Mouse (Mus musculus): ENCODE measurements at regions not wholly inside any gene's neighbourhood (a gene's known extent, or its start where the extent isn't known, plus 50 kb on each side); places are given as distances from the start of the nearest gene placed in this dataset.
"Not testable (repeated sequence)": the region's sequence is repeated elsewhere in the genome, so short reads cannot be mapped to it uniquely, and the experiment has no call there.

GRCm38 (mm10) chr13:26282291-26282690 lies 487.7 kb downstream of the Hdgfl1 start:
- no peak for DNase-seq
- intact Hi-C loops (cut with DNase I), result no loop called here

DNA sequence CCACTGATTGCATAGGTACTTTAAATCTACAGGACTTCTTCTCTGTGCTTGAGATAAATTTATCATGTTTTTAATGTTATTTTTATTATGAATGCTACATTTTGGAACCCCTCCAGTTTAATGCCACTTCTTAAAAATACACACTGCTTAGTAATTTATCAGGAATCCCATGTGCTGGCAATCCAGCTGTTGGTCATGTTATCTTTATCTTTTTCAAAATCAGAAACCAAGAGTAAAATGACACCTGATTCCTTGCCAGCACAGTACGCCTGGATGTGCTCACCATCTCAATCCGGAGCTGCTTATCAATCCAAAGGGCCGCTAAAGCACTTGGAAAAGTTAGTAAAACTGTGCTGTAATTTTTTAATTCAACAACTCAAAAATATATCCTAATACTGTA lies 497.1 kb downstream of the Hdgfl1 start:
- DNase-seq, result no peak
- intact Hi-C loops (cut with DNase I), result no loop called here

GRCm38 (mm10) chr13:26267501-26267900 lies 502.5 kb downstream of the Hdgfl1 start:
- intact Hi-C loops (cut with DNase I), result loop anchor here (10.0 kb wide), 1 partner anchor 333 kb away; no protein-coding TSS in a partner anchor
- no peak for DNase-seq

DNA sequence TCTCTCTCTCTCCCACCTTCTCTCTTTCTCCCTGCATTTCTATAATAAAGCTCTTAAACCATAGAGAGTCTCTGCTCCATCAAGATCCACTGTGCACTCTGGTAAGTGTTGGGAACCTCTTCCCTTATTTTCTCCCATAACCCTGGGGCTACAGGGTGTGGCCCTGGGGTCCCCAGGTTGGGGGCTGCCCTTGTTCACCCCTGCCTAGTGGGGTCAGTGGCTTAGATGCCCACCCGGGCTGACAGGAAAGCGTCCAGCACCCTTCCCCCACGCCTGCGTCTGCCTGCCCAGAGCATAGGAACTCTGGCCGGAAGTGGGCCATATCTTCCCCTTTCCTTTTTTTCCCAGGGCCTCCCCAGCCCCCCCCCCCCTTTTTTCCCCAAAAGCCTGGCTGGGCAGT lies 534.0 kb downstream of the Hdgfl1 start:
- no peak for DNase-seq
- intact Hi-C loops (cut with DNase I), result no loop called here

DNA sequence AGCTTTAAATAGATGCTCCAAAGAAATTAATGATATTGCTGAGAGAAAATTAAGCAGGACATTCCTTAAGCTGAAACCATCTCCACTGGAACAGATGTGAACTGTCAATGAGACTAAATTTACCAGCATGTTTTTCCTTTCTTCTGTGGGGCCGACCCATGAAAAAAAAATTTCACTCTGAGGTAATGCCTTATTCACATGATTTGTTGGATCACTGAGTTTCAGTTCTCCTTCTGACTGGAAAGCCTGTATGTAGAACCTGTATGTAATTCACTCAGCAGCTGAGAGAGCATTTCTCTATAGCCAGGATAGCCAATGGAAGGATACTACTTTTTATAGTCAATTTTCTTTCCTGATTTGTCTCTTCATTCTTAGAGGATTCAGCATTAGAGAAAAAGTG lies 535.3 kb downstream of the Hdgfl1 start:
- DNase-seq, result no peak
- intact Hi-C loops (cut with DNase I), result no loop called here

DNA sequence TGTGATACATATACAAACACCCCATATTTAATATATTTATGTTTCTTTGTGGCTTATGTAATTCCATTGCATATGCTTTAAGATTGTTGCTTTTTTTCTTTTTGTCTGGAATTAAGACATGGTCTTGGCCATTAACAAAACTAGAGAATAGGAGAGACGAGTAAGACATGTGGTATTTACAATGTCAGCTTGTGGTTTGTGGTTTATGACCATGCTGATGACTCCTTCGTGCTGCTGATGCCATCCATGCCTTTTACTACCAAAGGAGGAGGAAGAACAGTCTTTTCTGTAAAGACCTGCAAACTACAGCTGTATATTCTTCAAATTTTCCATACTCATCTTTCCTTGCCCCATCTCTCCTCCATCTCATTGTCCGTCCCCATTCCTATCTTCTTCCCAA lies 552.7 kb downstream of the Hdgfl1 start:
- intact Hi-C loops (cut with DNase I), result no loop called here
- no peak for DNase-seq

GRCm38 (mm10) chr13:26216579-26216978 lies 553.4 kb downstream of the Hdgfl1 start:
- intact Hi-C loops (cut with DNase I), result no loop called here
- DNase-seq, result no peak

GRCm38 (mm10) chr13:26205532-26206105 lies 564.3 kb downstream of the Hdgfl1 start:
- intact Hi-C loops (cut with DNase I), result no loop called here
- no peak for DNase-seq

DNA sequence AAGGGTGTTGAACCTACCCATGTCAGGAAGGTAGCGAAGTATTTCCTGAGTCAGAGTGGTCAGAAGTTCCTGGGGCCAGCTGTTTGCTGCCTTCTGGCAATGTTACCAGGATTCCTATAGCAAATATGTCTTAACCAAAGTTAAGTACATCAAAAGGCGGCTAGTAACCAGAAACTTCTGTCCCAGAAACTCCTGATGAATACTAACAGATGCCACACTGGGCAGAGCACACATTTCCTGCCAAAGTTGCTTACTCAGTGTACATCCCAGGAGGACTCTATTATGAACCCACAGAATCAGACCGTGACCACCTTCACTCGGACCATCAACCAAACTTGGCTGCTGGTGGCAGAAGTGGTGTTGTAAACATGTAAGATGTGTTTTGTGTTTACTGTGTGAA lies 575.3 kb downstream of the Hdgfl1 start:
- DNase-seq, result no peak
- intact Hi-C loops (cut with DNase I), result no loop called here

DNA sequence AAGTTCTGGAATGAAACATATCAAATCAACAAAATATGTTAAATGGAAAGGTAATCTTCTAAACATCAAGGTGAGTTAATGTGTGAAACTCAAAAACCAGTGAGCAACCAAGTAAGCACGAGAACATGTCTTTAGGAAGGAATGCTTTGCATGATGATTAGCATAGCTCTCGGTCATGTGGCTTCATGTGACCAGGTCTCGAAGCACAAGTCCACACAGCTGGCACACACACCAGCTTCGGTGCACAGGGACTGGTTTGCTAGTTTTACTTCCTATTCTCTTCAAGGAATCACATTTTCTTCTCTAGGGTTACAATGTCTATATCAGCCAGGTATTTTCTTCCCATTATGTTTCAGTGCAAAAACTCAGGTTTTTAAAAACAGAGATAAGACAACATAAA lies 586.1 kb downstream of the Hdgfl1 start:
- intact Hi-C loops (cut with DNase I), result no loop called here
- DNase-seq, result no peak

GRCm38 (mm10) chr13:26171891-26172482 lies 598.0 kb downstream of the Hdgfl1 start:
- intact Hi-C loops (cut with DNase I), result no loop called here
- DNase-seq, result no peak

DNA sequence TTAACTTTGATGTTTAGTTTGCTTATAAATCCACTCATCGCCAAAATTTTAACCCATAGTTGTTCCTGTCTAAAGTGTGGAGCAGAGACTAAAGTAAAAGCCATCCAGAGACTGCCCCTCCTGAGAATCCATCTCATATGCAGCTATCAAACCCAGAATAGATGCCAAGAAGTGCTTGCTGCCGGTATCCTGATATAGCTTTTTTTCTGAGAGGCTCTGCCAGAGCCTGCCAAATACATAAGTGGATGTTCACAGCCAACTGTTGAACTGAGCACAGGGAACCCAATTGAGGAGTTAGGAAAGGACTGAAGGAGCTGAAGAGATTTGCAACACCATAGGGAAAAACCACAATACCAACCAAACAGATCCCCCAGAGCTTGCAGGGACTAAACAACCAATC lies 600.3 kb downstream of the Hdgfl1 start:
- intact Hi-C loops (cut with DNase I), result no loop called here
- DNase-seq, result no peak

- intact Hi-C loops (cut with DNase I), result no loop called here
- DNase-seq, result peak; percentile 42
Measured at GRCm38 (mm10) chr13:26158703-26159102, 611.3 kb downstream of the Hdgfl1 start.

DNA sequence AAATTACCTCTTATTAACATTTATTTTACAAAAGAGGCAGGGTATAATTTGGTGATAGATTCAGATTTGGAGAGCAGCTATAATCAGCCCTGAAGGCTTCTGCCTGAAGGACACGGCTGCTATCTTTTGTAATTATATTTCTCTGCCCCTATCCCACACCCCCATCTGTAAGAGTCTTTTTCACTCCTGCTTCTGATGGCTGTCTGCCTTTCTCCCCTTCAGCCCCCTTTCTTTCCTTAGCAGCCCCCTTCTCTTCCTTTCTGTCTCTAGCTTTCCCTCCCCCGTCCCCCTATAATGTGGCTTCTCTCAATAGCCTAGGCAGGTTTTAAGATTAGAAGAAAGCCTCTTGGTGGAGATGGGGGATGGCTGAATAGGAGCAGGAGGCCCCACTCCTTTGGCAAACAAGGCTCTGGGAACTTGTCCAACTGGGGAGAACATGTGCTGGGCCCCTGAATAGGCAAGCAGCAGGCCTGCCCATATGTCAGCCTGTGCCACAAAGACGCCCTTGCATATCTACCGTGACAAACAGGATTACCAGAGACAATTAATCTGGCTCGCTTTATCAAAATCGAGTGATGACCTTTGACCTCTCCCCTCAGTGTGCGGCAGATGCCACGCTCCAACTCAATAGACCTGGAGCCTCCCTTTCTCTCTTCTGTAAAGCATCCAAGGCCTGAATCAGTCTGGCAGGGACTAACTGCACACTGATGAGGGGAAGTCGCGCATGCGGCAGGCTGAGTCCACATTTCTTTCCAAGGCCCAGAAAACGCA lies 615.1 kb downstream of the Hdgfl1 start:
- DNase-seq, result peak; percentile 96
- intact Hi-C loops (cut with DNase I), result no loop called here

- no peak for DNase-seq
- intact Hi-C loops (cut with DNase I), result no loop called here
Measured at GRCm38 (mm10) chr13:26154251-26154650, 615.7 kb downstream of the Hdgfl1 start.

DNA sequence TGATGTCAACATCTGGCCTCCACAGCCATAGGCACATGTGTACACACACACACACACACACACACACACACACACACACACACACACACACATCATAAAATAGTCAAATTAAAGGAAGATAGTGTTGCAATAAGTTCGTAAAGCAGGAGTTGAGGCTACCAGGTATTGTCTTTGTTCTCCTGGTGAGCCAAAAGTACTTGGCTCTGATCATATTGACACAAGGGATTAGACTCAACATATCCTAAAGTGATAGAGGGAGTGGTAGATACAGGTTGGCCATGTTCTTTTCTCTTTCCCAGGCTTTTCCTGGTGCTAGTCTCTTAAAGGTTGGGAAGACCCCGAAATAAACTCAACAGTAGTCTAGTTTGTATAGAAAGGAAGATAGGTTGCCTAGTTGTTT lies 616.9 kb downstream of the Hdgfl1 start:
- no peak for DNase-seq
- intact Hi-C loops (cut with DNase I), result no loop called here

GRCm38 (mm10) chr13:26150426-26150825 lies 619.5 kb downstream of the Hdgfl1 start:
- intact Hi-C loops (cut with DNase I), result no loop called here
- DNase-seq, result no peak

DNA sequence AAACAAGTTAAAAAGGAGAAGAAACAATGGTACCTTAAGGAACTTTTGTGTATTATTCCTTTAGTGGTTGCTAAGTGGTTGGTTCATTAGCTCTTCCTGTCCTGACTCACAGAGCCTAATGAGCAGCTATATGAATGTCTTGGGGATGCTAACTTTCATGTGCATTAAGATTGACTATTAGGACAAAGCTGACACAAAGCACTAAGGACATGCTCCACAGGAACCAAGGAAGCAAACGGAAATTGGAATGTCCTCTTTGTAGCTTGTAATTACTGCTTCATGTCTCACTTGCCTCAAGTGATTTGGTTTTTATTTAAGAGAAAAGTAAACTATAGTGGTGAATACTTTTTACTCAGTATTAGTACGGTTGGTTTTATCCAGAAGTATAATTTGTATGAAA lies 627.2 kb downstream of the Hdgfl1 start:
- no peak for DNase-seq
- intact Hi-C loops (cut with DNase I), result no loop called here

- DNase-seq, result peak; percentile 1
- intact Hi-C loops (cut with DNase I), result no loop called here
Measured at GRCm38 (mm10) chr13:26119363-26119762, 650.6 kb downstream of the Hdgfl1 start.

GRCm38 (mm10) chr13:26114136-26114535 lies 655.8 kb downstream of the Hdgfl1 start:
- intact Hi-C loops (cut with DNase I), result no loop called here
- no peak for DNase-seq

- intact Hi-C loops (cut with DNase I); DNase-seq: not testable (repeated sequence)
Measured at GRCm38 (mm10) chr13:26113723-26114122, 656.2 kb downstream of the Hdgfl1 start.

DNA sequence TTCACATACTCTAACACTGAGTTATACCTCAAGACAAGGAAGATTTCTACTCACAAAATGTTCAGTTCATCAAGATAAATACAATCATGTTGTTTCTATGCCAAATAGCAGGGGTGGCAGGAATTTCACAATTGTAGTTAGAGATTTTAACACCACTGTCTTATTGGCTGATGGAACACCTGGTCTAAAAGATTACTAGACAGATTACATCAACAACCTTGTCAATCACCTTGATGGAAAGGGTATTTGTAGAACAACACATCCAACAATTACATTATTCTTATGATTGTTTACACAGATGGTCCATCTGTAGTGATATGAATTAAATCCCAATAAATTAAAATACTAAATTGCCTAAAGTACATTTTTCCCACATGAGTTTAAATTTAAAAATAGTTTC lies 657.4 kb downstream of the Hdgfl1 start:
- DNase-seq, result no peak
- intact Hi-C loops (cut with DNase I), result no loop called here

All from left cerebral cortex, postnatal 4 days (tissue).